Mouse (Mus musculus): Measurements from ENCODE around the gene Traf3. TPM values are rescaled to one million over a fixed set of nuclear protein-coding genes. Genes with fewer than 3 reads are reported as not detected.

Traf3 gene
- total RNA-seq, 2 experiments from 2014 or later = 8.9 to 11.1 TPM

GRCm38 (mm10) chr12:111190355-111190754 is 24.2 kb downstream of the Traf3 start:
- no peak for ATAC-seq (replicated peaks; ENCODE audit: low FRiP score, low TSS enrichment, poor library complexity, severe bottlenecking)

DNA sequence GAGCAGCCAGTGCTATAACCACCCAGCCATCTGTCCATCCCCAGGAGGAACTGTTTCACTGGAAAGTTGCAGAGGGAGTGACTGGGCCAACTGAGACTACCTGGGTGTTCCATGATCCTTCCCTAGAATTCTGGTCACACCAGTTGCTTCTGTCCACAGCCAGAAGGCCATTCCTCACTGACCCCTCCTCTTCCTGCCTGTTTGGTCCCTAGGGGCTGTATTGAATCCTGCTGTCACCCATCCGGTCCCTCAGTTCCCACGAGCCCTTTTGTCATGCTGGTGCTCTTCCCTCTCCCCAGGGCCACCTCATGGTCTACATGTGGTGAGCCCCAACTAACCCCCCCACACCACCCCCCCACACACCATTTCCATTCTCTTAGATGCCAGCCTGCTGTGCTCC is 24.7 kb downstream of the Traf3 start:
- no peak for ATAC-seq (replicated peaks; ENCODE audit: low FRiP score, low TSS enrichment, poor library complexity, severe bottlenecking)

DNA sequence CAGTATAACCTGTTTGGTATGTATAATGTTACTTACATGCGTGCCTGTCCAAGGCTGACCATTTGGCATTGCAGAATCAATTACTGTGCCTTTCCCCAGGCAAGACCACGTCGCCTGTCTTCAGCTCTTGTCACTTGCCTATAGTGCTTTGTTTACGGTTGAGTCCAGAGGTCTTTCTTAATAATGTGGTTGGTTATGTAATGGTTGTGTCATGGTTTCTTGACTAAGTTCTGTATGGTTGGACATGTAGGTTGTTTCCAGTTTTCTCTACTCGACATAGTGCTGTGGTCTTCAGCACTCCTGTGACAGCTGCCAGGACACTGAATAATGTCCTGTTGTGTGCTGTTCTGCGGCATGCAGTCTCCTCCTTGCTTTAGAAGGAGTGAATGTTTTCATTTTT is 26.6 kb downstream of the Traf3 start:
- ATAC-seq (replicated peaks; ENCODE audit: low FRiP score, low TSS enrichment, poor library complexity, severe bottlenecking) = no peak

GRCm38 (mm10) chr12:111193331-111193730 is 27.2 kb downstream of the Traf3 start:
- no peak for ATAC-seq (replicated peaks; ENCODE audit: low FRiP score, low TSS enrichment, poor library complexity, severe bottlenecking)

GRCm38 (mm10) chr12:111196548-111196947 is 30.4 kb downstream of the Traf3 start:
- no peak for ATAC-seq (replicated peaks; ENCODE audit: low FRiP score, low TSS enrichment, poor library complexity, severe bottlenecking)

GRCm38 (mm10) chr12:111203076-111203475 is 36.9 kb downstream of the Traf3 start:
- ATAC-seq (replicated peaks; ENCODE audit: low FRiP score, low TSS enrichment, poor library complexity, severe bottlenecking) = no peak

DNA sequence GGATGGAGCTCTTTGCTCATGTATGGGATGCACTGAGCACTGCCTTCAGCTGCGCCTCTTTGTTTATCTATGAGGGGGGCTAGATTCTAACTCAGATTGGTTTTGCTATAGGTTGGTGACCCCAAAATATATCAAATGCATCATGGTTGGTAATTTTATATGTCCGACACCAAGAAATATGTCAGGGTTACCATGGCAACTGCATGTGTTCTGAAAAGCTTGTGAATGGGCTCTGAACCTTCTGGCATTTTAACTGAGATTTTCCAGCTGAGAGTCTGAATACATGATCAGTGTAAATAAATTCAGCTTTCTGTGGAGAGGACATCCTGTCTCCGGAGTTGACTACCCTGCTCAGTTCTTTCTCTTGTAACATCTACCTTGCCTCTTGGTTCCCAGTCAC is 37.8 kb downstream of the Traf3 start:
- no peak for ATAC-seq (replicated peaks; ENCODE audit: low FRiP score, low TSS enrichment, poor library complexity, severe bottlenecking)

DNA sequence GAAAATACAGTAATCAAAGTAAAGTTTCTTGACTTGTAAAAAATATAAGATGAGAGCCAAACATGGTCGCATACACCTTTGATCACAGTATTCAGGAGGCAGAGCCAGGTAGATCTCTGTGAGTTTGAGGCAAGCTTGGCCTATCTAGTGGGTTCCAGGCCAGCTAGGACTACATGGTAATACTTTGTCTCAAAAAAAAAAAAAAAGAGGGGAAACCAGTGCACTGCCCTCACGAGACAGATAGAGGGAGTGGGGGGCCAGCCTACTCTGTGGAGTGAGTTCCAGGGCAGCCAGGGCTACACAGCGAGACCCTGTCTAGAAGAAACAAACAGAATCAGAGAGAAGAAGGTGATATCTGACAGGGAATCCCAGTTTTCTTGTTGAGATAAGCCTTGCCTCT is 41.5 kb downstream of the Traf3 start:
- no peak for ATAC-seq (replicated peaks; ENCODE audit: low FRiP score, low TSS enrichment, poor library complexity, severe bottlenecking)

DNA sequence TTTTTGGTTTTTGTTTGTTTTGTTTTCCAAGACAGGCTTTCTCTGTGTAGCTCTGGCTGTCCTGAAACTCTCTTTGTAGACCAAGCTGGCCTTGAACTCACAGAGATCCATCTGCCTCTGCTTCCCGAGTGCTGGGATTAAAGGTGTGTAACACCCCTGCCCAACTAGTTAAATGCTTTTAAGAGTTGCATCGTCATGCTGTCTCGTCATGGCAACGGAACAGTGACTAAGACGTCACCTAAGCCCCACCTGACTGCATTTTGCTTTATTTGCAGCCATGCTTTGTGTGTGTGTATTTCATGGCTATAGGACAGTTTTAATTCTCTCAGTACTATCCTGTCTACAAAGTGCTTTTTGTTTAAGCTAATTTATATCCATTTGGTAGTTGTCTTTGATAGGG is 45.6 kb downstream of the Traf3 start:
- ATAC-seq (replicated peaks; ENCODE audit: low FRiP score, low TSS enrichment, poor library complexity, severe bottlenecking) = no peak

DNA sequence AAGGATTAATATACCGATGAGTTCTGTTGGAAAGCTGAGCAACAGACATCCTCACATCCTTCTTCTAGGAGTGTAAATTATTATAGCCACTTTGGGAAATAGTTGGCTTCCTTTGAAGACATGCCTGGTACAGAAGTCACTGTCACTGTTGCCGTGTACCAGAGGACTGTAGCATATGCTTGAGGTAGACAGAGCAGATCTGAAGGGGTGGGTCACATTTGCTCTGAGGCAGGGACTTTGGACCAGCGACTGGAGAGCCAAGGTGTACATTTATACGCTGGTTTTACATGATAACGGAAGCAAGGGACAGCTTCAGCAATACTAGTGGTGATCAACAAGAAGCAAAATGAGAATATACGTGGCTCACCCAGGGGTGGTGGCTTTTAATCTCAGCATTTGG is 52.7 kb downstream of the Traf3 start:
- no peak for ATAC-seq (replicated peaks; ENCODE audit: low FRiP score, low TSS enrichment, poor library complexity, severe bottlenecking)

DNA sequence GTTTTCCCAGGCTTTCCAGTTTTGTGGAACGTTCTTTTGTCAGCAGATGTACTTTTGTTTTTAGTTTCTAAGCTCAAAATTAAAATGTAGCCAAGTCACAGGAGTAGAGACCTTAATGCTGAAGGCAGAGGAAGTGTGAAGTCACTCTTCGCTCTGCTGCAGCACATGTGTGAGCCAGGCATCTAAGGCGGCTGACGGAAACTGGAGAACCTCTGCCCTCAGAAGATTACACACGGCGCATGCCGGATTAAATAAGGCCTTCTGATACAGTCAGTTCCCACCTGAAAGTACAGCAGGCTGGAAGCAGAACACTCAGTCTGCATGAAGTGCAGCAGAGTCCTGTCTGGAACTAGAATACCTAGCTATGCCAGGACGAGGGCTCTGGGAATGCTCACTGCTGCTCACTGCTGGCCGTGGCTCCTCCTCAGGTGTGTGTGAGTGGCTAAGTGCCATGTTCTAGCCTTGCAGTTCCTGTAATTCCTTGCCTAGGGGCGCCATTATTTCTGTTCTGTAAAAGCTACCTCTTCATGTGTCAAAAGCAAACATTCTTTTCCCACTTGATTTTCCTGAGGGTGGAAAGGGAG is 59.1 kb downstream of the Traf3 start:
- ATAC-seq (replicated peaks; ENCODE audit: low FRiP score, low TSS enrichment, poor library complexity, severe bottlenecking) = 0 out of 2 replicates have a peak, but pooled peaks have one; percentile 47

GRCm38 (mm10) chr12:111227410-111227809 is 61.2 kb downstream of the Traf3 start:
- no peak for ATAC-seq (replicated peaks; ENCODE audit: low FRiP score, low TSS enrichment, poor library complexity, severe bottlenecking)

DNA sequence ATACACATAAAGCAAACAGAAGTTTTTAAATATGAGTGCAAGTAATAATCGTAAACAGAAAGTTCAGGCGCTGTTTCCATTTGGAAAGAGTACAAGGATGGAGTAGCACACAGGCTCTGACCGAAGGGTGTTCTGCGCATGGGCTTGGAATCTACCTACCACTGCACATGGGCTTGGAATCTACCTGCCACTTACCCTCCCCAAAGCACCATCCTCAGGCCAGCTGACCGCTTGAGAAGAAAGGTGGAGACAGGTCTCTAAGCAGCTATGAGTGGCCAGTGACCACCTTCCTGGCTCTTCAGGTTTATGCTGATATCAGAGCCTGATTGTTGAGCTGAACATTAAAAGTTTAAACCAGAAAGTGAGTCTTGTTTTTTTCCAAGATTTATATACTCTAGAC is 62.3 kb downstream of the Traf3 start:
- no peak for ATAC-seq (replicated peaks; ENCODE audit: low FRiP score, low TSS enrichment, poor library complexity, severe bottlenecking)

DNA sequence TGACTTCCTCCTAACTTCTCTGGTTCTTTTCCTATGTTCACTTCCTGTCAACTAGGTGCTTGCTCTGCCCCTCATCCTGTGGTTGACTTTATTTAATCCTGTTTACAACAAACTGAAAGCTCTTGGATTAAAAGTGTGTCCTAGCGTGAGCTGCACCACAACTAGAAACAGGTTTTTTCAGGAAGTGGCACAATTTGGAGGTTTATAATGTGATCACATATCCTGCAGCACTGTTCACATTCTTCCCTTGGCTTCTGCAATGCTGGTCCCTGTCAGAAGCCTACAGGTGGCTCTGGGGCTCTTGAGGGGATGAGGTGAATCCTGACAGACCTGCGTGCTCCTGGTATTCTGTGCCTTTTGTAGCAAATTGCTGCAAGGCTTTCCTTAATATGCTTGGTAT is 64.6 kb downstream of the Traf3 start:
- ATAC-seq (replicated peaks; ENCODE audit: low FRiP score, low TSS enrichment, poor library complexity, severe bottlenecking) = no peak

DNA sequence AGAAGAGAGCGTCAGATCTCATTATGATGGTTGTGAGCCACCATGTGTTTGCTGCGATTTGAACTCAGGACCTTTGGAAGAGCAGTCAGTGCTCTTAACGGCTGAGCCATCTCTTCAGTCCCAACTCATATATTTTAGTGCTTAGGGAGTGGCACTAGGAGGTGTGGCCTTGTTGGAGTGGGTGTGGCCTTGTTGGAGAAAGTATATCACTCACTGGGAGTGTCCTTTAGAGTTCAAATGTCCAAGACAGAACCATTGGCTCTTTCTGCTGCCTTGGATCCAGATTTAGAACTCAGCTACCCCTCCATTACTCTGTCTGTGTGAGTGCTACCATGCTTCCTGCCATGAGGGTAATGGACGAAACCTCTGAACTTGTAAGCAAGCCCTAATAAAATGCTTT is 67.6 kb downstream of the Traf3 start:
- ATAC-seq (replicated peaks; ENCODE audit: low FRiP score, low TSS enrichment, poor library complexity, severe bottlenecking) = no peak

GRCm38 (mm10) chr12:111234383-111234782 is 68.2 kb downstream of the Traf3 start:
- ATAC-seq (replicated peaks; ENCODE audit: low FRiP score, low TSS enrichment, poor library complexity, severe bottlenecking) = no peak

DNA sequence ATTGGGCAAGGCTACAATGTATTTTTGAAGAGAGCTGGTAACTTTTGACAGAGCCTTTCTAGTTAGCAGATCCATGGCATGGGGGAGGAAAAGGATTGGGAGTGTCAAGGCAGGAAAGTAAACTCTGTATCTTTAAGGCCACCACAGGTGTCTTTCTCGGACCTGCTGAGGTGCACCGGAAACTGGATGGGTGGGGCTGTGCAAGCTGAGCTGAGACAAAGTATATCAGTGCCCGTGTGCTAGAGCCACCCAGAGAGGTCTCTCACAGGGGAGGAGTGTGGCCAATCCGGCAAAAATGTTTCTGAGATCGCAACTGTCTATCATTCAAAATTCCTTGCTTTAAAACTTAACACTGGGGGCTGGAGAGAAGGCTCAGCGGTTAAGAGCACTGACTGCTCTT is 69.5 kb downstream of the Traf3 start:
- ATAC-seq (replicated peaks; ENCODE audit: low FRiP score, low TSS enrichment, poor library complexity, severe bottlenecking) = no peak

DNA sequence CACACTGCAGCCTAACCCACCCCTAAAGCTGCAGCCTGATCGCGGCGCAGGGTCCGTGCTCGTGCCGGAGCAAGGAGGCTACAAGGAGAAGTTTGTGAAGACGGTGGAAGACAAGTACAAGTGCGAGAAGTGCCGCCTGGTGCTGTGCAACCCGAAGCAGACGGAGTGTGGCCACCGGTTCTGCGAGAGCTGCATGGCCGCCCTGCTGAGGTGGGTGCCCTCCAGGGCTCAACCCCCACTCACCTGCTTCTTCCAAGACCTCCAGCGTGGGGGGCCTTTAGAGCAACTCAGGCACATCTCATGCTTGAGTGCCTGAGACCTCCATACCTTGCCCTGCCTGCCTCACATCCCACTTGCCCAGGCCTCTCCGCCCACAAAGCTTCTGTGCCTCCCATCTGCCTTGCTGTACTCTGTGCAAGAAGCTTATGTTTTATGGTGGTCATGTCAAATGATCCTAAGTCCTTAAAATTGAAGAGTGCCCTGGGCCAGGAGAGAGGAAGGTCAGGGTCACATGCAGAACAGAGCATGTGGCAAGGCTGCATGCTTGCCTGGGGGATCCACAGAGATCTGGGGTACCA is 71.5 kb downstream of the Traf3 start:
- no peak for ATAC-seq (replicated peaks; ENCODE audit: low FRiP score, low TSS enrichment, poor library complexity, severe bottlenecking)

DNA sequence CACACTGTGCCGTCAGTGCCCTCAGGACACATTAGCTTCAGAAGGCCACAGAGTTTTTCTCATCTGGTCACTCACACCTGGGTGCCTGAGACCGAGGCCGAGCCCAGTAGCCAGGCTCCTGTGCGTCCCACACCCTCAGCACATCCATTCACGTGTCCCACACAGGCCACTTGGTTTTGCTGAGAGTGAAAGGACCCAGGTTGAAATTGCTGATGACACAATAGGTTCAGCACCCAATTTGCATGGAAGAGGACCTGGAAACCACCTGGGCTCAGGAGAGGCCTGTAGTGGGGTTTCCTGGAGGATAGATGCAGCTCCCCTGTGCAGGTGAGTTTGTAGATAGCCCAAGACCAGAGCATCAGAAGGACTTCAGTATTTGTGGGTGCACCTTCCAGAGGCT is 72.2 kb downstream of the Traf3 start:
- no peak for ATAC-seq (replicated peaks; ENCODE audit: low FRiP score, low TSS enrichment, poor library complexity, severe bottlenecking)

DNA sequence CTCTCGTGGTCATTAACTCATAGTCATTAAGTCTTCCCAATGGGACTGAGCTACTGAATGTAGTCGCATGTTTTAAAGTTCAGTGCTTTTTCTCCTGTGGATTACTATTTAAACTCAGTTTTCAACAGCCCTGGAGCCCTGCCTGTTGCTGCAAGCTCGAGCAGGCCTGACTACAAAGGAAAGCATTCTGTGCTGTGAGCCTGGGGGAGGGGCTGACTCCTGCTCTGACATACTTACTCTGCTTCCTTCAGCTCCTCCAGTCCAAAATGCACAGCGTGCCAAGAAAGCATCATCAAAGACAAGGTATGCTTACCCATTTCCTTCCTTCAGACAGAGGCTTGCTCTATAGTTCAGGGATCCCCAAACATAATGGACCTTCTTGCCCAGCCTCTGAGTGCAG is 72.6 kb downstream of the Traf3 start:
- ATAC-seq (replicated peaks; ENCODE audit: low FRiP score, low TSS enrichment, poor library complexity, severe bottlenecking) = no peak

- no peak for ATAC-seq (replicated peaks; ENCODE audit: low FRiP score, low TSS enrichment, poor library complexity, severe bottlenecking)
Measured at GRCm38 (mm10) chr12:111239930-111240329, 73.8 kb downstream of the Traf3 start.

DNA sequence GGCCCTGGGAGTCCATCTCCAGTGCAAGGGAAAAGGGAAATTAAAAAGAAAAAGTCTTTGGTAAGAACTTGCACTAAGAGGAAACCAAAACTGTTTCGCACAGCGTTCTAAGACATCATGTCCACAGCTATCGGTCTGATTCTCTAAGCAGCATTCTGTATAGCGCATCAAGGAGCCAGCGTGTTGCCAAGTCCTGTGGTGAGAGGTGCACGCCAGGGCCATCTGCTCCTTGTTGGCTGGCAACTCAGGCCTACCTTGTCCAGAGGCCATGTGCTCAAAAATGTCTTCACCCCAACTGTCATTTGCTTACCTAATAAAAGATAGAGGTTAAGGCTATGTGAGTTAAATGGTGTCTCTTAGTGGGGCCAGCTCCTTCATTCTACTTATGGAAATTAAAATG is 75.7 kb downstream of the Traf3 start:
- ATAC-seq (replicated peaks; ENCODE audit: low FRiP score, low TSS enrichment, poor library complexity, severe bottlenecking) = no peak
